Mouse (Mus musculus): Measurements from ENCODE around the gene Ncoa6. TPM values are rescaled to one million over a fixed set of nuclear protein-coding genes. Genes with fewer than 3 reads are reported as not detected.

Ncoa6 gene
- polyA plus RNA-seq, 1 experiment from 2014 or later, result 19.2 TPM

GRCm38 (mm10) chr2:155376191-155376590, 97.5 kb downstream of the Ncoa6 start:
- no peak overlapping the region for H3K4me3 ChIP-seq
- no peaks in the 10 kb centered on the region for H3K36me3 ChIP-seq
- DNase-seq (ENCODE audit: low spot score), result no peak
- H3K27me3 ChIP-seq (ENCODE audit: insufficient read depth, poor library complexity, severe bottlenecking), result peaks cover 27% of the 10 kb centered on the region
- H3K9me3 ChIP-seq, result no peaks in the 10 kb centered on the region
- WGBS, result 80% methylated on average over 10 of the region's 10 CpGs
- no peak overlapping the region for H3K27ac ChIP-seq
- H3K4me1 ChIP-seq (replicated peaks), result peaks cover 14% of the 10 kb centered on the region

DNA sequence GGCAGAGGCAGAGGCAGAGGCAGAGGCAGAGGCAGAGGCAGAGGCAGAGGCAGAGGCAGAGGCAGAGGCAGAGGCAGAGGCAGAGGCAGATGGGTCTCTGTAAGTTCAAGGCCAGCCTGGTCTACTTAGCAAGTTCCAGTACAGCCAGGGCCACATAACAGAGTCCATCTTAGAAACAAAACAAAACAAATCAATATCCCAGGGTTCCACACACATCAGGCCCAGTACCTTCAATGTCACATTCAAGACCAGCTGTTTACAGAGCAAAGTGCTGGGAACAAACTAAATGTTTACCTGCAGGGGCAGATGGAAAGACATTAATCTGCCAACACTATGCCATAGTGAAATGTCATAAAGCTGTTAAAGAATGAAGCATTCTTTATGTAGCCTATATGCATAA, 99.2 kb downstream of the Ncoa6 start:
- no peaks in the 10 kb centered on the region for H3K4me1 ChIP-seq (replicated peaks)
- no peaks in the 10 kb centered on the region for H3K9me3 ChIP-seq
- H3K27me3 ChIP-seq (ENCODE audit: insufficient read depth, poor library complexity, severe bottlenecking), result peaks cover 12% of the 10 kb centered on the region
- no peak for DNase-seq (ENCODE audit: low spot score)
- H3K27ac ChIP-seq, result no peak overlapping the region
- no peaks in the 10 kb centered on the region for H3K36me3 ChIP-seq
- no peak overlapping the region for H3K4me3 ChIP-seq

DNA sequence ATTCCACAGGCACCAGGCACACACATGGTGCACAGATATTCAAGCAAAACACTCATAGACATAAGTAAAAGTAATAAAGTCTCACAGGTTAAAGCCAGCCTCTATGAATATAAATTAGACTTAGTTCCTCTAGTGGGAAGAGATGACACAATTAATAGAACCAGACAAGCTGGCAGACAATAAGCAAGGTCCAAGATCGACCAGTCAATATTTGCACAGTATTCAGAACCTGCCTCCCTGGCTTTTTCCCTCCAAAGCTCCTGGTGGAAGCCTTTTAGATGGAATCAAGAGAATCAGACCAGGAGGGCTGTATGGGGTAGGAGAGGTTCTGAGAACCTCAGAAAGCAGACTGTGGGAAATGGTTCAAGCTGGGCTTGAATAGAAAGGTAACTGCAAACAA, 99.8 kb downstream of the Ncoa6 start:
- peaks cover 7% of the 10 kb centered on the region; the same call in 1 of the 2 replicates for H3K27me3 ChIP-seq (ENCODE audit: insufficient read depth, poor library complexity, severe bottlenecking)
- H3K9me3 ChIP-seq, result no peaks in the 10 kb centered on the region
- WGBS, result 77% methylated on average over 1 of the region's 1 CpGs
- H3K27ac ChIP-seq, result no peak overlapping the region
- no peaks in the 10 kb centered on the region for H3K4me1 ChIP-seq (replicated peaks)
- no peaks in the 10 kb centered on the region for H3K36me3 ChIP-seq
- DNase-seq (ENCODE audit: low spot score), result no peak
- H3K4me3 ChIP-seq, result no peak overlapping the region

DNA sequence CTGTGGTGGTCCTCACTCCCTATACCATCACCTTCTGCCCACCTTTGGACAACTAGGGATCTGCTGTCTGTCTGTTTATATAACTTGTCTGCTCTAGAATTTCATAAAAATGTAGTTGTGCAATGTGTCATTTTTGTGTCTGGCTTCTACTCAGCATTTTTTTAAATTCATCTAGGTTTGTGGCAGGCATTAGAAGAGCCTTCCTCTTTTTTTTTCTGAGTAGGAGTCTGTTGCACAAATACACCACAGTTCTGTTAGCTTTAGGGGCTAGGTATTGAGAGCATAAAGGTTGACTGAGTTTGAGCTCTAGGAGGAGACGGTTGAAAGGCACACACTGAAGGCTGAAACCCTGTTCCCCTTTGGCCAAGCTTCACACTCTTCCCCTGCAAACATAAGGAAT, 100.4 kb downstream of the Ncoa6 start:
- DNase-seq (ENCODE audit: low spot score), result no peak
- 65% methylated on average over 1 of the region's 1 CpGs for WGBS
- Histone ChIP-seq H3K4me3 (no peak overlapping the region), H3K9me3 (no peaks in the 10 kb centered on the region), H3K27ac (no peak overlapping the region), H3K27me3 (ENCODE audit: insufficient read depth, poor library complexity, severe bottlenecking) (peaks cover 3% of the 10 kb centered on the region; the same call in 1 of the 2 replicates), H3K36me3 (no peaks in the 10 kb centered on the region), H3K4me1 (replicated peaks) (no peaks in the 10 kb centered on the region)

DNA sequence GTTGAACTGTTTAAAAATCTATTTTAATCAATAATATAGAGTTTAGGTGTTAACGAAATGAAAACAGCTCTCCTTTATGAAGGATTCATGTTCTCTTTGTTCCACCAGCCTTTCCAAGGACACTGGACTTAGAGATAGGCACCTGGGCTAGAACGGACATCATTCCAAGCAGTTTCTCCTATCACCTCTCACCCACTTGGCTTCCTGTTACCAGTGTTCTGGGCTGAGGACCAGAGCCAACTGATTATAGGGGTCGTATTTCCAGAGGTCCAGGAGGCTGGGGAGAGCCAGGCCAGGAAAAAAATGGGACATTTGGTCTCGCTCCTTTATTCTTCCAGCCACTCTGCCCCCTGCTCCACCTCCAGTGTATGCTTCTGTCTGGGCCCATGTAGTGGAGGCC, 101.2 kb downstream of the Ncoa6 start:
- WGBS, result 72% methylated on average over 4 of the region's 4 CpGs

DNA sequence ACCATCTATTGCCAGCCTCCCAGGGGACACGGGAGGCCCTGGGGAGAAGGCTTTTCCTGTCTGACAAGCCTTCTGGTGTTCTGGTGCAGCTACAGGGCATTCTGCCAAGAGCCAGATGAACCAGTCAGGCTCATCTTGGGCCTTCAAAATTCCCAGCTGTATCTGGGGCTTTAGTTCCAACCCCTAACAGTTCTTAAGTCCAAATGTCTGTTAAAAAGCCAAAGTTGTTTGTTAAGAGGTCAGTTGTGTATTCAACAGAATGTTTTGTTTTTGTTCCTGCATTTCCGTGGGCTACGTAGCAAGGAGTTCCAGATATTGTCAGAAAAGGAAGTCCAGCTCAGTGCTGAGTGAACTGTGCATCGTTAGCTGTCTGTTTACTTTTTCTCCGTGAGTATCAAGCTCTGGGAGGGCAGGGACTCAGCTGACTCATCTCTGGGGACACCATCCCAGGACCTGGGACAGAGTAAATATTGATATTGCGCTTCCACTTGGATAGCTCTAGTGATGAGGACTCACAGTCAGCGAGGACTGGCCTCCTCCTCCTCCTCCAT, 104.3 kb downstream of the Ncoa6 start:
- no peaks in the 10 kb centered on the region for H3K9me3 ChIP-seq
- H3K27me3 ChIP-seq (ENCODE audit: insufficient read depth, poor library complexity, severe bottlenecking), result no peaks in the 10 kb centered on the region
- H3K27ac ChIP-seq, result no peak overlapping the region
- H3K36me3 ChIP-seq, result no peaks in the 10 kb centered on the region
- DNase-seq (ENCODE audit: low spot score), result no peak
- WGBS, result 71% methylated on average over 7 of the region's 7 CpGs
- no peaks in the 10 kb centered on the region for H3K4me1 ChIP-seq (replicated peaks)
- no peak overlapping the region for H3K4me3 ChIP-seq

More for the DNA sequence above, 101.2 kb downstream of the Ncoa6 start:
- DNase-seq (ENCODE audit: low spot score), result no peak
- Histone ChIP-seq H3K36me3 (no peaks in the 10 kb centered on the region), H3K9me3 (no peaks in the 10 kb centered on the region), H3K27me3 (ENCODE audit: insufficient read depth, poor library complexity, severe bottlenecking) (no peaks in the 10 kb centered on the region), H3K27ac (no peak overlapping the region), H3K4me3 (no peak overlapping the region), H3K4me1 (replicated peaks) (no peaks in the 10 kb centered on the region)

GRCm38 (mm10) chr2:155367635-155368284, 105.9 kb downstream of the Ncoa6 start:
- Histone ChIP-seq H3K4me1 (replicated peaks) (no peaks in the 10 kb centered on the region), H3K27me3 (ENCODE audit: insufficient read depth, poor library complexity, severe bottlenecking) (no peaks in the 10 kb centered on the region), H3K9me3 (no peaks in the 10 kb centered on the region), H3K36me3 (no peaks in the 10 kb centered on the region), H3K4me3 (no peak overlapping the region), H3K27ac (no peak overlapping the region)
- no peak for DNase-seq (ENCODE audit: low spot score)
- WGBS, result 82% methylated on average over 7 of the region's 7 CpGs

- peak overlapping the region; percentile 74 for H3K27ac ChIP-seq
- no peaks in the 10 kb centered on the region for H3K36me3 ChIP-seq
- 36% methylated on average over 14 of the region's 14 CpGs for WGBS
- no peaks in the 10 kb centered on the region for H3K9me3 ChIP-seq
- H3K27me3 ChIP-seq (ENCODE audit: insufficient read depth, poor library complexity, severe bottlenecking), result no peaks in the 10 kb centered on the region
- peak overlapping the region; percentile 94 for H3K4me3 ChIP-seq
- peak; percentile 10 for DNase-seq (ENCODE audit: low spot score)
- H3K4me1 ChIP-seq (replicated peaks), result peaks cover 15% of the 10 kb centered on the region
Observed at GRCm38 (mm10) chr2:155357686-155358399, 115.9 kb downstream of the Ncoa6 start.

GRCm38 (mm10) chr2:155356971-155357591, 116.6 kb downstream of the Ncoa6 start, which contains the start of gene Pigu:
TSS of gene Pigu (minus strand) at chr2:155357430.
- Histone ChIP-seq H3K27ac (peak within 1 kb of the TSS; percentile 89), H3K9me3 (no peaks in the 10 kb centered on the region), H3K4me3 (peak within 1 kb of the TSS; percentile 94), H3K36me3 (no peaks in the 10 kb centered on the region), H3K4me1 (replicated peaks) (peaks cover 15% of the 10 kb centered on the region), H3K27me3 (ENCODE audit: insufficient read depth, poor library complexity, severe bottlenecking) (no peaks in the 10 kb centered on the region)
- WGBS, result under 1% methylated on average over 38 of the region's 38 CpGs
- peak; percentile 90 for DNase-seq (ENCODE audit: low spot score)

- peaks cover 5% of the 10 kb centered on the region for H3K36me3 ChIP-seq
- no peaks in the 10 kb centered on the region for H3K27me3 ChIP-seq (ENCODE audit: insufficient read depth, poor library complexity, severe bottlenecking)
- no peaks in the 10 kb centered on the region for H3K9me3 ChIP-seq
- no peak overlapping the region for H3K4me3 ChIP-seq
- 90% methylated on average over 3 of the region's 3 CpGs for WGBS
- DNase-seq (ENCODE audit: low spot score), result no peak
- H3K27ac ChIP-seq, result no peak overlapping the region
- H3K4me1 ChIP-seq (replicated peaks), result peaks cover 15% of the 10 kb centered on the region
Observed at GRCm38 (mm10) chr2:155354402-155354801, 119.3 kb downstream of the Ncoa6 start.

- Histone ChIP-seq H3K27ac (no peak overlapping the region), H3K36me3 (peaks cover 36% of the 10 kb centered on the region), H3K9me3 (no peaks in the 10 kb centered on the region), H3K27me3 (ENCODE audit: insufficient read depth, poor library complexity, severe bottlenecking) (no peaks in the 10 kb centered on the region), H3K4me3 (no peak overlapping the region), H3K4me1 (replicated peaks) (no peaks in the 10 kb centered on the region)
- DNase-seq (ENCODE audit: low spot score), result no peak
- 81% methylated on average over 1 of the region's 1 CpGs for WGBS
Observed at GRCm38 (mm10) chr2:155346670-155347069, 127.0 kb downstream of the Ncoa6 start.

Measured in hindbrain, embryonic 10.5 days (tissue).